Mouse (Mus musculus): Measurements from ENCODE around the gene Polr2i. TPM values are rescaled to one million over a fixed set of nuclear protein-coding genes. Genes with fewer than 3 reads are reported as not detected.
"Not testable (repeated sequence)": the region's sequence is repeated elsewhere in the genome, so short reads cannot be mapped to it uniquely, and the experiment has no call there.

Gene Polr2i
- polyA plus RNA-seq, 1 experiment = 157 TPM

GRCm38 (mm10) chr7:30202895-30203690, 28.7 kb upstream of the Polr2i start:
- no peak for DNase-seq (ENCODE audit: extremely low spot score in 1 of 2, low spot score in 1 of 2)

GRCm38 (mm10) chr7:30204380-30204779, 27.4 kb upstream of the Polr2i start:
- no peak for DNase-seq (ENCODE audit: extremely low spot score in 1 of 2, low spot score in 1 of 2)

- peak in 1 of 2 experiments; percentile 74 for DNase-seq (ENCODE audit: extremely low spot score in 1 of 2, low spot score in 1 of 2)
Observed at GRCm38 (mm10) chr7:30205383-30205782, 26.4 kb upstream of the Polr2i start.

GRCm38 (mm10) chr7:30206364-30206763, 25.4 kb upstream of the Polr2i start:
- not testable (repeated sequence) for DNase-seq (ENCODE audit: extremely low spot score in 1 of 2, low spot score in 1 of 2)

GRCm38 (mm10) chr7:30211025-30211424, 20.7 kb upstream of the Polr2i start:
- DNase-seq (ENCODE audit: extremely low spot score in 1 of 2, low spot score in 1 of 2) = no peak

GRCm38 (mm10) chr7:30213881-30214280, 17.9 kb upstream of the Polr2i start:
- DNase-seq (ENCODE audit: extremely low spot score in 1 of 2, low spot score in 1 of 2) = no peak

- no peak for DNase-seq (ENCODE audit: extremely low spot score in 1 of 2, low spot score in 1 of 2)
Observed at GRCm38 (mm10) chr7:30215875-30216274, 15.9 kb upstream of the Polr2i start.

GRCm38 (mm10) chr7:30216723-30217151, 15.0 kb upstream of the Polr2i start:
- peak; percentile 36 to 82 for DNase-seq (ENCODE audit: extremely low spot score in 1 of 2, low spot score in 1 of 2)

- no peak for DNase-seq (ENCODE audit: extremely low spot score in 1 of 2, low spot score in 1 of 2)
Observed at GRCm38 (mm10) chr7:30217277-30217676, 14.5 kb upstream of the Polr2i start.

GRCm38 (mm10) chr7:30219293-30220007, 12.3 kb upstream of the Polr2i start:
- peak in 1 of 2 experiments; percentile 56 for DNase-seq (ENCODE audit: extremely low spot score in 1 of 2, low spot score in 1 of 2)

GRCm38 (mm10) chr7:30220008-30220356, 11.8 kb upstream of the Polr2i start:
- no peak for DNase-seq (ENCODE audit: extremely low spot score in 1 of 2, low spot score in 1 of 2)

GRCm38 (mm10) chr7:30221433-30221832, 10.3 kb upstream of the Polr2i start:
- DNase-seq (ENCODE audit: extremely low spot score in 1 of 2, low spot score in 1 of 2) = no peak

- no peak for DNase-seq (ENCODE audit: extremely low spot score in 1 of 2, low spot score in 1 of 2)
Observed at GRCm38 (mm10) chr7:30222205-30222604, 9.5 kb upstream of the Polr2i start.

- no peak for DNase-seq (ENCODE audit: extremely low spot score in 1 of 2, low spot score in 1 of 2)
Observed at GRCm38 (mm10) chr7:30224206-30224605, 7.5 kb upstream of the Polr2i start.

- no peak for DNase-seq (ENCODE audit: extremely low spot score in 1 of 2, low spot score in 1 of 2)
Observed at GRCm38 (mm10) chr7:30231328-30231668, 450 bp upstream of the Polr2i start.

- DNase-seq (ENCODE audit: extremely low spot score in 1 of 2, low spot score in 1 of 2) = no peak
Observed at GRCm38 (mm10) chr7:30232631-30233148, 942 bp downstream of the Polr2i start.

- no peak for DNase-seq (ENCODE audit: extremely low spot score in 1 of 2, low spot score in 1 of 2)
Observed at GRCm38 (mm10) chr7:30233387-30233786, 1.6 kb downstream of the Polr2i start.

- no peak for DNase-seq (ENCODE audit: extremely low spot score in 1 of 2, low spot score in 1 of 2)
Observed at GRCm38 (mm10) chr7:30234276-30234858, 2.6 kb downstream of the Polr2i start.

- DNase-seq (ENCODE audit: extremely low spot score in 1 of 2, low spot score in 1 of 2) = no peak
Observed at GRCm38 (mm10) chr7:30235091-30235490, 3.3 kb downstream of the Polr2i start.

- no peak for DNase-seq (ENCODE audit: extremely low spot score in 1 of 2, low spot score in 1 of 2)
Observed at GRCm38 (mm10) chr7:30235625-30236024, 3.9 kb downstream of the Polr2i start, which contains the start of gene Ovol3. TSS of gene Ovol3 (minus strand) at chr7:30235725.

- DNase-seq (ENCODE audit: extremely low spot score in 1 of 2, low spot score in 1 of 2) = not testable (repeated sequence)
Observed at GRCm38 (mm10) chr7:30237374-30237773, 5.6 kb downstream of the Polr2i start.
